ENCODE assay signal across 17 mouse cellular contexts in the genomic region with DNA sequence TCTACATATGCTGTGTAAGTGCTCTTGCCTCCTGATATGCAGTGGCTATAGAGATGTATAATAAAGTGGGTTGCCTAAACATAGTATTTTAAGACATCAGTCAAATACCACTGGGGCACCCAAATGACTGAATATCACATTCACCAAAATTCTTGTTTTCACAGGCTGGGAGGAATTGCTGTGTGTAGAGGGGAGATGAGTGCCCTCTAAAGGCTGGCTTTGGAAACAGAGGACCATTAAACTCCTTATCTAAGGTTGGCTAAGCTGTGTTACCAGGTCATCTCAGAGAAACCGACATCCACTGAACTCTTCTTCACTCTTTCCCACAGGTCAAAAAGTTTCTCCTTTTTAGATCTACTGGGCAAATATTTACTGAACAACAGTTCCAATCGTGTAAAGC.
DNase-seq lines count a peak whose midpoint lies in the region; ATAC-seq lines count a peak whose summit lies in the region.
"Had no signal": no experiment of that assay in that cellular context is flagged by ENCODE, and none has a peak within 500 bp of the region (broad histone marks: within the 10 kb centered on the region; RNA-seq: fewer than 3 reads in every experiment).

No protein-coding gene starts in this region.

- H3K4me2 ChIP-seq in hindbrain, embryonic 11.5 days (replicated peaks; ENCODE audit: low read depth, low read length): no peak overlapping the region
- H3K4me2 ChIP-seq: embryonic facial prominence, embryonic 15.5 days; forebrain, embryonic 12.5 days; limb, embryonic 15.5 days had no signal

- 58% methylated on average over 2 of the region's 2 CpGs for WGBS in hindbrain, embryonic 11.5 days

- peak; percentile 29 to 34 for DNase-seq in cerebellum, postnatal 14 days
- DNase-seq in cerebellum, adult 11 months: no peak
- peak; percentile 2 for DNase-seq in kidney, adult 9 months
- DNase-seq in kidney, postnatal 4 days: no peak
- peak; percentile 10 for DNase-seq in retina, postnatal 1 day
- DNase-seq in retina, embryonic 14.5 days (ENCODE audit: low spot score): no peak
- no peak for DNase-seq in neural tube, embryonic 10.5 days (ENCODE audit: extremely low spot score, low spot score)
- DNase-seq in hindbrain, embryonic 11.5 days (ENCODE audit: low spot score): no peak
- DNase-seq: adrenal gland, adult 8-10 months; cerebellum, postnatal 36 days; heart, postnatal 10 days; kidney, adult 8-10 months; lung, adult 2 months had no signal

- H3K36me3 ChIP-seq in hindbrain, embryonic 11.5 days (ENCODE audit: control insufficient read depth, insufficient read depth, low read length): no peaks in the 10 kb centered on the region
- H3K36me3 ChIP-seq: embryonic facial prominence, embryonic 15.5 days; forebrain, embryonic 12.5 days; limb, embryonic 15.5 days had no signal

- H3K9ac ChIP-seq in hindbrain, embryonic 11.5 days (ENCODE audit: low read depth, low read length): no peak overlapping the region
- H3K9ac ChIP-seq: embryonic facial prominence, embryonic 15.5 days; forebrain, embryonic 12.5 days; limb, embryonic 15.5 days had no signal

- H3K4me1 ChIP-seq in hindbrain, embryonic 11.5 days (replicated peaks; ENCODE audit: control insufficient read depth, insufficient read depth, low read length): no peaks in the 10 kb centered on the region
- H3K4me1 ChIP-seq: embryonic facial prominence, embryonic 15.5 days had no signal

- H3K4me3 ChIP-seq in hindbrain, embryonic 11.5 days (ENCODE audit: low read depth, low read length): no peak overlapping the region
- H3K4me3 ChIP-seq: embryonic facial prominence, embryonic 15.5 days; forebrain, embryonic 12.5 days; limb, embryonic 15.5 days had no signal

- no peak overlapping the region for H3K27ac ChIP-seq in hindbrain, embryonic 11.5 days (ENCODE audit: low read depth, low read length)
- H3K27ac ChIP-seq: embryonic facial prominence, embryonic 15.5 days; forebrain, embryonic 12.5 days; limb, embryonic 15.5 days had no signal

- H3K9me3 ChIP-seq in hindbrain, embryonic 11.5 days (ENCODE audit: control insufficient read depth, low read length): no peaks in the 10 kb centered on the region
- H3K9me3 ChIP-seq: forebrain, embryonic 12.5 days; limb, embryonic 15.5 days had no signal

- no peaks in the 10 kb centered on the region for H3K27me3 ChIP-seq in hindbrain, embryonic 11.5 days (ENCODE audit: control insufficient read depth, insufficient read depth, low read length)
- H3K27me3 ChIP-seq: embryonic facial prominence, embryonic 15.5 days; forebrain, embryonic 12.5 days; limb, embryonic 15.5 days had no signal

- ATAC-seq in hindbrain, embryonic 11.5 days (ENCODE audit: low FRiP score): no peak
- ATAC-seq: hindbrain, embryonic 16.5 days had no signal

Comparison
In these comparisons a context has a peak if more than half of its experiments do, and no peak if none do; other contexts are left out.
1. DNase-seq: peak in cerebellum, postnatal 14 days (2 of 2), kidney, adult 9 months (single experiment) and retina, postnatal 1 day (single experiment); none in cerebellum, adult 11 months (single experiment), kidney, postnatal 4 days (0 of 2), retina, embryonic 14.5 days (single experiment), neural tube, embryonic 10.5 days (single experiment) and hindbrain, embryonic 11.5 days (single experiment).